Mouse (Mus musculus): Measurements from ENCODE around the gene Scrn1.

Gene Scrn1

DNA sequence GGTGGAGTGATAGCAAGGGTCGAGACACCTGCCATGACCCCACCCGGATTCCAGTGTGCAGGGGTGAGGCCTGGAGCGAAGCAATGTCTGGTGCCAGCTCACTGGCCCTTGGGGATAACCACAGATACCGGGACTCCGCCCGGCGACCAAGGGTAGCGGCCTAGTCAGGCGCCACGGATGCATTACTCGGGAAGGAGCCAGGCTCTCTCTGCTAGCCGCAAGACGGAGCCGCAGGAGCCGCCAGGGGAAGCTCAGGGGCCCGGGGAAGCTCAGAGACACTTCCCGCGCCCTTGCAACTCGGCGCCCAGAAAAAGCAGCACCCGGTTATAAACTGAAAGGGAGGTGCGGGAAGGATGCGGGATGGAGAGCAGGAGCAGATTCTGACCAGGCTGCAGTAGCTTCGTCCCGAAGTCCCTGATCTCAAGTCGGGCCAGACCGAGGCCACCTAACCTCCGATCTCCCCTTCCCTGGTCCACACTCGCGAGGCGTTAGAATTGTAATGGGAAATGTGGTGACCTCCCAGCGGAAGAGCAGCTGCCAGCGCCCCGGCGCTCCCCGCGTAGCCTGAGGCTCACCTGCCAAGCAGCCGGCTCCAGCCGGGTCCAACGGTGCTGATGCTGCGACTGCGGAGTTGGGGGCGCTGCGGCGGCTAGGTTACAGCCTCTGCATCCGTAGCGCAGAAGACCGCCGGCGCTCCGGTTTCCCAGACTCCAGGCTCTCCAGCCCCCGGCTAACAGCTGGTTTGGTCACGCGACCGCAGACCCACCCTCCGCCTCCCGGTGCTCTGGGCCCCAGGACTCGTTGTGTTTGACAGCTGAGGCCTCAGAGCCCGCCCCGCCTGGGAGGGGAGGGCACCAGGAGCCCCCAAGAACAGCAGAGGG lies at the start of gene Scrn1:
Gene Scrn1 (minus strand): TSS at position 825 of the 881 bp plus-strand sequence.
- DNase-seq (ENCODE audit: low spot score): peak; percentile 74

DNA sequence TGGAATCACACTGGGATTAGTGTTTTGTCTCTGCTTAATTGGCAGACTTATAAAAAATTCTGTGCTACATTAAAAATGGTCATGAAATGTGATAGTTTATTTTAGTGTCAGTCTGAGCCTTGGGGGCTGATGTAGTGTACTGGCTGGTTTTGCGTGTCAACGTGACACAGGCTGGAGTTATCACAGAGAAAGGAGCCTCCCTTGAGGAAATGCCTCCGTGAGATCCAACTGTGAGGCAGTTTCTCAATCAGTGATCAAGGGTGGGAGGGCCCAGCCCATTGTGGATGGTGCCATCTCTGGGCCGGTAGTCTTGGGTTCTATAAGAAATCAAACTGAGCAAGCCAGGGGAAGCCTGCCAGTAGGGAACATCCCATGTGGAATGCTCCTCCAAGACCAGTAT lies 40.0 kb upstream of the Scrn1 start:
- no peak for DNase-seq (ENCODE audit: low spot score)

DNA sequence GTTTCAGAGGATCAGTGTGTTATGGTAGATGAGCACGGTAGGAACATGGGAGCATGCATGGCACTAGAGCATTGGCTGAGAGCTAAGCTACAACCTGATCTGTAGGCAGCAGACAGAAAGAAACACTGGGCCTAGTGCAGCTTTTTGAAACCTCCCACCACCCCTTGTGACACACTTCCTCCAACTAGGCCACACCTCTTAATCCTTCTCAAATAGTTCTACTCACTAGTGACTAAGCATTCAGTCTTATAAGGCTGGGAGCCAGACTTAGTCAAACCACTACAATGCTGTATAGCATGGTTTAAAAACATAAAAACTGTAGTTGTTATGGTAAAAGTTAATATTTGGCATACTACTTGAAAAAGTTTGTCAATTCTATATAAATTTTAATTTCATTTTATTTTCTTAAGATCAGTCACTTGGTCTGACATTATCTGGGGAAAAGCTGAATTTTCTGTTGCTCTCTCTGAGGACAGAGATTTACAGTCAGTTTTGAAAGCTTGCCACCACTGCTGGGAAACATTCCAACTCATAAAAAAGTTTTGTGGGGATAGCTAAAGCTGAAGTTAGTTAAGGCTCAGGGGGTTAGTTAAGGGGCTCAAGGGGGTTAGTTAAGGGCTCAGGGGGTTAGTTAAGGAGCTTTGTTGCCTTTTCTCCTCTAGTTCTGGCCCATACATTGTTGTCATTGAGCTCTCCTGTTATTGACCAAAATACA lies 37.9 kb upstream of the Scrn1 start:
- DNase-seq (ENCODE audit: low spot score): no peak

DNA sequence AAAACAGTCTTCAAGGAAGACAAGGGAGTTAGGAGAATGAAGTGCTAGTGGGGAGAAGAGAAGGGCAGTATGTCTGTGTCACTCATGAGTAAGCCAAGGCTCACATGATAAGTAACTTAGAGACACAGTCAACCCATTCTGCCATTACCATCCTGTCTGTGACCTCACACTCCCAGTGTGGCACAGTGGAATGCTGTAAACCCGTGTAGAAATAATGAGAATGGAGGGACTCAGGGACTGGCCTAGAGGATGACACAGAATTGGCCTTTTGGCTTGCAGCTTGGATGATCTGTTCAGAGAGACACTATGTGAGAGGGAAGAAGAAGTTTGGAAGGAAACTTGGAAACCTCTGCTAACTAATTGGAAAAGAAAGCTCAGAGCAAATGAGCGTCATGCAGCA lies 36.6 kb upstream of the Scrn1 start:
- no peak for DNase-seq (ENCODE audit: low spot score)

DNA sequence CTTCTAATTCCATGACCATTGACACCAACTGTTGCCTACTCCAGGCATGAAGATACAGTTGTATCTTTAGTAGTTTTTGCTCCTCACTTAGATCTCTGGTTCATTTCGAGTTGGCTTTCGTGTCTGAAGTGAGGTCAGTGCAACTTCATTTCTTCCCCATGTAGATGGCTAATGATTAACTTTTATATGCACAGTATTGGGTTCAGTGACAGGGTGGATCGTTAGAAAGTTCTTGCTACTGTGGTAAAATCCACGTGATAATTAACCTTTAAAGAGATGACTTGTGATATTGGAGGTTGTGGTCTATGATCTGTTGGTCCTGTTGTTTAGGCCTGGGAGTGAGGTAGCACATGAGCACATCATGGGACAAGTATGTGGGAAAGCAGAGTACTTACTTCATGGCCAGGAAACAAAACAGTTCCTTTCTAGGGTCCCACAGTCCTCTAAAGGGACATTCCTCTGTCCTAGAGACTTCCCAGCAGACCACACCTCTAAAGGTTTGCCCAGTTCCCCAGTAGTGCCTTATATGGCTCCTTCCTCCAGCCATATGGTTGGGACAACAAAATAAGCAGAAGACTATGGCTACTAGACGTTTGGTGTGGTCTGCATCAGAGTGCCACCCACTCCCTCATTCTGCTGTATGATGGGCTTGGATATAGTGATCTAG lies 34.5 kb upstream of the Scrn1 start:
- no peak for DNase-seq (ENCODE audit: low spot score)

DNA sequence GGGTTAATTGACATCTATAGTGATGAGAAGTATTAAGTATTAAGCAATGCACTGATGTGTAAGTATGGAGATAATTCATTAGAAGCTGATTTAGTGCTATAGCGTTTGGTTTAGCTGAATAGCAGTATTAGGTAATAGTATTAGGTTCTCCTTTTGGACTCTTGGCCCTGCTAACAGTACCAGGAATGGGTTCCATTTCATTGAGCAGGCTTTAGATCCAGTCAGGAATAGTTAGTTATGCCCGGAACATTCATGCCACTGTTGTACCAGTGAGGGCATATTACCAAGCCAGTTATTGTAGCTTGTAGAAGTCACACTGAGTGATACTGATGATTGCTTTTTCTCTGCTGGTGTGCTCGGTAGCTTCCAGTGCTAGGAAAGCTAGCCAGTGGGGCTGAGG lies 31.4 kb upstream of the Scrn1 start:
- DNase-seq (ENCODE audit: low spot score): no peak

DNA sequence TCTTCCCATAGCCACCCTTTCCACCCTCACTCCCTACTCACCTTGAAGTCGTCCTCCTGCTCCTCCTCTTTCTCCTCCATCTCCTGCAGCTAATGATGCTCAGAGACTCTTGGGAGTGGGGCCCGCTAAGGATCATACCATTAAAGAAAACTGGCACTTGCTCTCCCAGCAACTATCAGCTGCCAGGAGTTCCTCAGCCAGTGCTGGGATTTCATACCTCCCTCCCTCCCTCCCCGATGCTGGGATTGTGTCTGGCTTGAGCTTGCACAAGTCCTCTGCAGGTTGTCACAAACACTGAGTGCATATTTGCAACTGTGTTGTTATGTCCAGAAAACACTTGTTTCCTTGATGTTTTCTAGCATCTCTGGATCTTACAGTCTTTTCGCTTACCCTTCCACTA lies 30.9 kb upstream of the Scrn1 start, which contains the start of gene Fkbp14:
Gene Fkbp14 (minus strand): TSS at position 101 of the 400 bp plus-strand sequence.
- DNase-seq (ENCODE audit: low spot score): no peak

DNA sequence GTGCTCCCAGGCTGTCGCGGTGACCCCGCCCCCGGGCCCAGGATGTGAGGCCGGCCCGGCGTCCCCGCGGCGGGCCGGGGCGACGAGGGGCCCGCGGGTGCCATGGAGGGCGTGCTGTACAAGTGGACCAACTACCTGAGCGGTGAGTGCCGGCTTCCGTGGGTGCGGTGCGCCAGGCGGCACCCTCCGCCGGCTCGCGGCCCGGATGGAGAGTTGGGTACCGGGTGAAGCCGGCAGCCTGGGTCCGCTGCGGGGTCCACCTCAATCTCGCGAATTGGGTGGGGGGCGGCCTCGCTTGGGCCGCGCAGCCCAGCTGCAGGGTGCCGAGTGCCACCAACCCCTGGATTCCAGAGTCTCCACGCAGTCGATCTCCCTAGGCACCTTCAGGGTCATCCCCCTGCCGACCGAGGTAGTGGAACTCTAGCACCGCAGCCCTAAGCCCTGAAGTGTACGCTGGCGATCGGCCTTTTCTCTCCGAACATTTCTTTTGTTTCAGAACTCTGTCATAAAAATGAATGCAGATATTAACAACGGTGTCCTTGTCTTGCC lies 29.1 kb upstream of the Scrn1 start:
- no peak for DNase-seq (ENCODE audit: low spot score)

DNA sequence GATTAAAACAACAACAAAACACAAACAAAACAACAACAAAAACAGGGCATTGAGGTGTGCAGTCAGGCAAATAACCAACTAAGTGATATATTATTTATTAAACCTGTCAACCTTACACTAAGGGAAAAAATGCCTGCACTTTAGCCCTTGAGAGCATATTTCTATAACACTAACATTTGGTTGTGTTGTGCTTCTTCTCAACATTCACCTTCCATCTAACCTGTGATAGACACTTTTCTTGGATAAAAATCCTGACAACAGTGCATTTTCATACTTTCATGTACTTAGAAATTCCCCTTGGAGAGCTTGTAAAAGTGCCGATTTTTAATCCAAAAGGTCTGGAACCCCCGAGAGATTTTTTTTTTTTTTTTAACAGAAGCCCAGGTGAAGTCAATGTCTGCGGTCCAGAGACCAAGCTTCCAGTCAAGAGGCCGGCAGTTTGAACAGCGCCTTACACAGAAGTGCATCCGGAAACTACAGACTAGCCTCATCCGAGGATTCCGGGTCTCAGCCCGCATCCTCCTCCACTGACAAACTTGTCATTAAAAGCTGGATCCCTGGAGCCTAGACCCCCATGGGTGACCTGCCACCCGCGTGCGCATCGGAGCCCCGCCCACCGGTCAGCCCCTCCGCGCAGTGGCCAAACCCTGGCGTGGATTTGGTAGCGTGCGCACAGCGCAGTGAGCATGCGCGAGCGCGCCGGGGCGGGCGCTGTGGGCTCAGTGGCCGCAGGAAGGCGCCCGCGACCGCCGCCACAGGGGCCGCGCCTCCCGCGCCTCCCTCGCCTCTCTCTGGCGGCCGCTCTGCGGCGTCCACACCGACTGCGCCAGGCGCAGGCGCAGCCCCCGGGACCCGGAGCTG lies 28.4 kb upstream of the Scrn1 start, which contains the start of gene Plekha8:
Gene Plekha8 (plus strand): TSS at position 643 of the 861 bp plus-strand sequence.
- peak; percentile 90 for DNase-seq (ENCODE audit: low spot score)

DNA sequence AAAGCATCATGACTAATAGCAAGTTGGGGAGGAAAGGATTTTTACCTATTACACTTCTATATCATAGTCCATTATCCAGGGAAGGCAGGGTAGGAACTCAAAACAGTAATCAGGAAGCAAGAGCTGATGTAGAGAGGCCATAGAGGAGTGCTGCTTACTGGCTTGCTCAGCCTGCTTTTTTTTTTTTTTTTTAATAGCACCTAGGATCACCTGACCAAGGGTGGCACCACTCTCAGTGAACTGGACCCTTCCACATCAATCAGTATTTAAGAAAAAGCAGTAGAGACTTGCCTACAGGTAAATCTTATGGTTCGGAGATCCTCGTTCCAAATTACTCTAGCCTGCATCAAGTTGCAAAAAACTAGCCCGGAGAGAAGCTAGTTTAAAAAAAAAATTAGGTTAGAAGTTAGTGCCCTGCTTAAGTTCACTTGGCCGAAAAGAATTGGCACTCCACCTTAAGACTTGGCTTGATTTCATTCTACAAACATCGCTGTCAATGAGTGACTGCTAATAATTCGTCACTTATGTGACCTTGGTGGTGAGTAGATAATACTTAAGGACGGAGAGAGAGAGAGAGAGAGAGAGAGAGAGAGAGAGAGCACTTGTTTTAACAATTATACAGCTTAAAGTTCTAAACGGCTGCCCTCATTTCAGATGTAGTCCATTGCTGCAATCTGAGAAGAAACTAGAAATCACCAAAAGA lies 27.6 kb upstream of the Scrn1 start:
- no peak for DNase-seq (ENCODE audit: low spot score)

DNA sequence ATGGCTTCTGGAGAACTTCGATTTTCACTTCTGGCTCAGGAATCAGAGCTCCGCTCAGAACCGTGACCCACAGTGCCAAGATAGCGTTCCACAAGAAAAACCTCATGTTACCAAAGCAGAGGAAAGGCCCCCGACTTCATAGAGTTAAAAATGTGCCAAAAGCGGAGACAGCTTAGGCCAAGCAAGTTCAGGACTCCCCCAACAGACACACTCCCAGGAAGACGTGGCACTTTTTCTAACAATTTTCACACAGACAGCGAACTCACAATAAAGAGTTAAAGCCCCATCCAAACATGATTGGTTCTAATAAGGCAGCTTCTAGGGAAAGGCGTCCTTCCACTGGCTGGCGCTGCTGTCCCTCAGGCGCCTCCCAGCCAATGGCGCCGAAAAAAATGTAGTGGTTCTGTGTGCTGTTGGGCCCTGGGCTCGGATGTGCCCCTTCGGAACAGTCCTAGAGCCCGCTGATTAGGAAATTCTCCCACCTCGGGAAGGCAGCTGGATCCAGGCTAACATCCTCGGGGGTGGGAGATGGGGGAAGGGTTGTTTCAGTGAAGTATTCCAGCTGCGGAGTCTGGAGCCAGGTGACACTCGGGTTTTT lies 26.7 kb upstream of the Scrn1 start:
- peak; percentile 96 for DNase-seq (ENCODE audit: low spot score)

DNA sequence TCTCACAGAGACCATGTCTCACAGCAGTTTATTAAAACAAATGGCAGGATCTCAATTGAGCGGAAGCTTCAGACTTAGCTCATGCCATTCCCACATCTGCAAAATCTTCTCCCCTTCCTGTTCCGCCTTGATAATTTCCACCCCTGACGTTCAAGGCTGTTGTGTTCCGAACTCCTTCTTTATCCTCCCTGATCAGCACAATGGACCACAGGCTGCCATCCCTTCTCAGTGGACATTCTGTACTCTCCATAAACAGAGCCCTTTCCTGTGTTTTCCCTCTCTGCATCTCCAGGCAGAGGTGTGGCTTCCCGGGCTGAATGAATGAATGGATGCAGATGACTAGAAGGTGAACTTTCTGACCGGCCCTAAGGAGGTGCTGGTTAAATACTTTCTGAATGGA lies 25.5 kb upstream of the Scrn1 start:
- DNase-seq (ENCODE audit: low spot score): no peak

DNA sequence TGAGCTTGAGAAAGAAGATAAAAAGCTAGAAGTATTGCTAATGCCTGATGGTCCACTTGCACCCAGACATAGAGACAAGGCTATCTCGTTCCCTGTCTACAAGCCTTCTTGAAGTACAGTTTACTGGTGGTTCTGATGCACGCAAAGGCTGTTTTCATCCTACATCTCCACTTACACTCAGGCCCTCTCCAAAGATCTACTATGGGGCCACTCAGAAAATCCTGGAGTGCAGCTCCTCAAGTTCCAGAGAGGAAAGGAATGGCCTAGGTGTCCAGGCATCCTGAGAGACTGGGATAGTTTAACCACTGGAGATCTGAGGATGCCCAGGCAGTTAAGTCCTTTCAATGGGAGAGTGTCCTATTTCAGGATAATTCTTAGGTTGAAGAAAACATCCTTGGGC lies 24.4 kb upstream of the Scrn1 start:
- DNase-seq (ENCODE audit: low spot score): no peak

DNA sequence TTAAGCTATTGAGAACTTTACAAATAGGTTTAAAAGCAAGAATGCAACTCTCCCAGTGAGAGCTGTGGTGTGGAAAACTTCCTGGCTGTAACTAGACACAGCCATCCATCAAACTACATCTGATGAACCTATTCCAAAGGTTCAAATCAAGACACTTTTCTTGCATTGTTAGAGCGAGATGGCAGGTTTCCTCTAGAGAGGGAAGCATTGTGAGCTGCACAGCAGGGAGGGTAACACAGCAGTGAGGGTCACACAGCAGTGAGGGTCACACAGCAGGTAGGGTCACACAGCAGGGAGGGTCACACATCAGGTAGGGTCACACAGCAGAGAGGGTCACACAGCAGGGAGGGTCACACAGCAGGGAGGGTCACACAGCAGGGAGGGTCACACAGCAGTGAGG lies 21.9 kb upstream of the Scrn1 start:
- DNase-seq (ENCODE audit: low spot score): no peak

DNA sequence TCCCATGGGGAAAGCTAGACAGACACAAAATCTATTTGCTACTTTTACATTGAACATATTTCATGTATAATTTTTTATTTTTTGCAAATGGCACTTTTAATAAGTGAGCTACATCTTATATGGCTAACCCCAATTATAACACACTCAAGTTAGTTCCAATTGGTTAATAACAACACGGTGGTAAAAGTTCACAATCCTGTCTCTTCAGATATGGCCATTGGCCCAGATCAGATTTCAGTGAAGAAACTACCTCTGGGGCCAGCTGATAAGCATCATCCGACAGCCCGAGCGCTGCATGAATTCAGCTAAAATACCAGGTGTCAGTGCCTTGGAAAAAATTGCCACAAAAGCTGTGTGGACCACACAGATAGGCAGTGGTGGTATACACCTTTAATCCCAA lies 21.4 kb upstream of the Scrn1 start:
- DNase-seq (ENCODE audit: low spot score): no peak

DNA sequence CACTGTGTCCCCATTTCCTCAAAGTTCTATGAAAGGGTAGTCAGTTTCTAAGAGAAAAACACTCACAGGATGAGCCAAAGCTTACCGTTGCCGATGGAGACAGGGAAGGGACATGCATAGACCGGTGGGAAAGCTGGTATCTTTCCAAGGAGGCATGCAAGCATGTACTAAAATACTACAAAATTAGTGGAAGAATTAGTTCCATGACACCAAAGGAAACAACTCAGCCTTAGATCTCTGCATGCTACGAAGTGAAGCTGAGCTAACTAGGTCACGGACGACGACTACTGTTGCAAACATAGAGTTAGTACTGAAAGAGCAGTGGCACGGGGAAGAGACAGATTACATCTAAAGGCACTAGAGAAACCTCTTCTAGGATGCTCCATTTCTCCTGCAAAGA lies 20.6 kb upstream of the Scrn1 start:
- DNase-seq (ENCODE audit: low spot score): no peak

DNA sequence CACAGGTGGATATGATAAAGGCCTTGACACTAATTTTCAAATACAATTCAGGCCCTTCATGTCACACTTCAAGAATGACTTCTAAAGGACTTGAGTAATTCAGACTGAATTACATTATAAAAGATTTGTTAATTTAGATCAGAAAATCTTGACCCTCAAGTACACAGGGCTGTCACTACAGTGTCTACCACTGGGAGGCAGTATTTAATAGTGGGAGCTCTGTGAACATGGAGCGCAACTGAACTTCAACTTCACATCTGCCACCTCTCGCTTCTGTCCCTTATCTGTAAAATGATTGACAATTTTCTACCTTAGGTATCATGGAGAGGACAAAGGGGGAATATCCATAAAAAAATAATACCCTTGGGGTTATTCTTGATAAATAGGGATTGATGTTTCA lies 19.9 kb upstream of the Scrn1 start:
- DNase-seq (ENCODE audit: low spot score): peak; percentile 72

DNA sequence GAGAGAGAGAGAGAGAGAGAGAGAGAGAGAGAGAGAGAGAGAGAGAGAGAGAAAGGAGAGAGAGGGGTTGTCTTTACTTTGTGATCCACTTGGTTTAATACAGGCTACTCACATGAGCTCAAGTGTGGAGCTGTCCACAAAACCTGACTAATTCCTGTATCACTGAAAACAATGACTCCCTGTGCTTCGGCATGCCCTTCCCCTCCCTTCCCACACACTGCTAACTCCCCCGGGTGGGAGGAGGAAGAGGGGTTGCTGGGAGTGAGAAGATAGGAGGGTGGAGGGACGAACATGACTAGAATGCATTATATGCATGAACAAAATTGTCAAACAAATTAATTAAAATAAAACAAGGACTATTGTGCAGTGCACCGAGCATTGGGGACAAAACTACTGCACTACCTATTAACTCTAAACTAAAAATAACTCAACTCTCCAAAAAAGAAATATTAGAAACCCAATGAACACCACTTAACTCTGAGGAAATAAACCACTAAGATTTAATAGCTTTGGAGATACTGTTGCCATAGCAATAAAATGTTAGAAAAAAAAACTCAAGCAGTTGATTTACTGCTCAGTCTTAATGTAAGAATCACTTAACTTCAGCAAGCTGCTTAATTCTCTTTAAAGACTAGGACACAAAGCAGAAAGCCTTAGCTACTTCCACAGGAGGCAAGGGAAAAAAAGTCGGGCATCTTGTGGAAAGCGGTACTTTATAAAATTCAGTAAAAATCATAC lies 7.1 kb upstream of the Scrn1 start:
- DNase-seq (ENCODE audit: low spot score): no peak

DNA sequence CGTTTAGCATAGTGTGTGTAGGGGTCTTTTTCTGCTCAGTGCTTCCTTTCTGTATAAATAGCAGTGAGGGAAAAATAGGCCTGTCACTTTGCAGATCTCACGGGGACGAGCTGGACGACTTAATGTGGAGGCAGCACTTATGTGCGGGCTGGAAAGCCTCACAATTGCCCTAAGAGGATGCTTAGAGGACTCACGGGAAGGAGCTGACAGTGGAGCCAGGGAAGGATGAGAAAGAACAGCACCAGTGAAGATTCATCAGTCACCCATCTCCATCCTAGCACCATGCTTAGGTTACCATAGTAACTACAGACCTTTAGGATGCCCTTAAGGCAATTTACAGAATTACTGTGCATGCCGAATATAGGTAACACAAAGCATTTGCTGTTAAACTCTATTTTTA lies 3.5 kb upstream of the Scrn1 start:
- no peak for DNase-seq (ENCODE audit: low spot score)

DNA sequence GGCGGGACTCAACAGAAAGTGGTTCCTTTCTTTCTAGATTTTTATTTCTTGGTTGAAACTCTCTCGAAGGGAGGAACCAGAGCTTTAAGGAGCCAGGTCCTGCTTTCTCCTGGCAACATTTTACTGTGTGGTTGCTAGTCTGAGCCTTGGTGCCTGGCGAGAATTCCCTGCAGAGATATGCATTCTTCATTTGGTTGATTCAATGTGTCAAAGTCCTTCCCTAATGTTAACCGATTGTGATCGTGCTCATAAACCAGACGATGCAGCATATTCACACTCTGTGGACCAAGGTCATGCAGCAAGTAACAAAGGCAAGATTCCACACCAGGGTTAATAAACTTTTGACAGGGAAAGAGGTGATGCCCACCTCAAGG lies 244 bp upstream of the Scrn1 start:
- no peak for DNase-seq (ENCODE audit: low spot score)

All from layer of hippocampus, adult 11-12 months (tissue).